Comparison of ENCODE assay signal across 8 mouse cellular contexts in genomic region chr16:33184901-33185260, GRCm38 (mm10). TPM values are rescaled to one million over a fixed set of nuclear protein-coding genes. Genes with fewer than 3 reads are reported as not detected.
A peak's percentile ranks its signal among the peaks of the same experiment; 100 is the strongest.
DNase-seq lines count a peak whose midpoint lies in the region; ATAC-seq and TF ChIP-seq lines count a peak whose summit lies in the region.

Osbpl11 (plus strand) TSS chr16:33185071.

- no peaks in the 10 kb centered on the region for H3K9me3 ChIP-seq in hindbrain, embryonic 14.5 days (ENCODE audit: control insufficient read depth, low read length)

- TF ChIP-seq CTCF in Patski (IDR thresholded peaks at IDR 0.05) = no peak

- peak within 1 kb of the TSS; percentile 98 for H3K4me2 ChIP-seq in hindbrain, embryonic 14.5 days (replicated peaks)

- in situ Hi-C loops in Patski (cut with MboI; ENCODE audit: low pct_unique_long_range_greater_than_20kb) = no loop called here

- CTCF ChIA-PET in Patski (lab: Charles Lee) = interaction anchor here (1.4 to 1.8 kb wide), 3 partner anchors 9 to 30 kb away, joined by 3 to 7 read pairs (median 4); no protein-coding TSS in a partner anchor

- peak within 1 kb of the TSS; percentile 96 for H3K9ac ChIP-seq in hindbrain, embryonic 14.5 days

- no peaks in the 10 kb centered on the region for H3K27me3 ChIP-seq in Patski
- H3K27me3 ChIP-seq in hindbrain, embryonic 14.5 days (ENCODE audit: control insufficient read depth, insufficient read depth, low read length) = no peaks in the 10 kb centered on the region

- no peaks in the 10 kb centered on the region for H3K36me3 ChIP-seq in hindbrain, embryonic 14.5 days (replicated peaks; ENCODE audit: control insufficient read depth, insufficient read depth)

- peak; percentile 85 for ATAC-seq in Patski
- ATAC-seq in hindbrain, embryonic 14.5 days (ENCODE audit: low FRiP score) = peak; percentile 93

- peak within 1 kb of the TSS; percentile 93 for H3K27ac ChIP-seq in hindbrain, embryonic 14.5 days

- under 1% methylated on average over 27 of the region's 27 CpGs for WGBS in hindbrain, embryonic 14.5 days

- peak within 1 kb of the TSS; percentile 99 for H3K4me3 ChIP-seq in hindbrain, embryonic 14.5 days (replicated peaks; ENCODE audit: low read length)

- H3K4me1 ChIP-seq in hindbrain, embryonic 14.5 days (replicated peaks; ENCODE audit: control insufficient read depth, insufficient read depth, low read length) = peaks cover 25% of the 10 kb centered on the region

- DNase-seq in Patski (ENCODE audit: low read depth, low spot score) = peak; percentile 60
- peak; percentile 98 for DNase-seq in cerebellum, postnatal 14 days
- peak; percentile 88 to 94 for DNase-seq in frontal cortex, postnatal 25 days (ENCODE audit: low spot score in 2 of 2)
- peak; percentile 98 for DNase-seq in hindbrain, embryonic 14.5 days (ENCODE audit: low spot score)
- DNase-seq in layer of hippocampus, postnatal 36 days = peak; percentile 94 to 96
- peak; percentile 98 for DNase-seq in lung, postnatal 36 days
- peak; percentile 98 for DNase-seq in retina, postnatal 1 day
- DNase-seq in urinary bladder, adult 18-20 months (ENCODE audit: low spot score in 2 of 2) = peak; percentile 96 to 97

- POLR2A ChIA-PET in Patski (lab: Charles Lee) = no interaction called here

RNA-seq across cellular contexts. Expression of gene Osbpl11, which starts in this region (rescaled TPM):
- polyA plus RNA-seq in Patski (2021) = 24.8 TPM
- 18.0 and 20.9 TPM in 2 replicates for polyA plus RNA-seq in hindbrain, embryonic 14.5 days (2014; fragmentation: Nextera tagmentation; extraction: Ambion mirVana)
- total RNA-seq in layer of hippocampus, postnatal 36 days (2021) = 10 to 100 TPM; 18.4 to 19.9 TPM

Comparison
In these comparisons a context has a peak if more than half of its experiments do, and no peak if none do; other contexts are left out.
1. Peak in every context shown above with its lines: DNase-seq, ATAC-seq, H3K4me3 ChIP-seq and H3K27ac ChIP-seq.